Mouse (Mus musculus): ENCODE data around the gene Cbx8.

GRCm38 (mm10) chr11:119001493-119002128 is 39.2 kb downstream of the Cbx8 start:
- TF ChIP-seq CTCF (IDR thresholded peaks at IDR 0.05; ENCODE audit: low read depth, low read length) (no peak), POLR2A (IDR thresholded peaks at IDR 0.05; ENCODE audit: borderline replicate concordance, low read depth, low read length) (no peak)

Data from bone marrow macrophage, adult 2 months (primary cell).